Mouse (Mus musculus) liver, adult 2 months (tissue): Measurements from ENCODE around the gene Mpv17l. TPM values are rescaled to one million over a fixed set of nuclear protein-coding genes. Genes with fewer than 3 reads are reported as not detected.
A peak's percentile ranks its signal among the peaks of the same experiment; 100 is the strongest.

Source experiments
- DNase-seq: peaks from one replicate; pipeline ENCODE4 v3.0.0-alpha.2; 2011; ENCODE audit warnings: low read depth, low spot score; ENCODE audit errors: extremely low read depth
- H3K27ac ChIP-seq: fragments of 200-500 bp; replicated peaks from 2 replicates; pipeline ENCODE4 v1.5.1; 2012; ENCODE audit warnings: low read depth, mild to moderate bottlenecking, control low read depth, inconsistent platforms, low read length; ENCODE audit not compliant: insufficient read depth
- H3K27me3 ChIP-seq: fragments of 200-500 bp; 2 replicates; pipeline ENCODE4 v1.6.1; 2012; ENCODE audit warnings: mild to moderate bottlenecking, moderate library complexity, low read length, inconsistent platforms; ENCODE audit not compliant: control insufficient read depth, insufficient read depth
- H3K36me3 ChIP-seq: fragments of 200-500 bp; 2 replicates; pipeline ENCODE4 v1.6.1; 2012; ENCODE audit warnings: low read length, inconsistent platforms; ENCODE audit not compliant: control insufficient read depth, insufficient read depth
- H3K4me1 ChIP-seq: fragments of 200-500 bp; 2 replicates; pipeline ENCODE4 v1.6.1; 2011; ENCODE audit warnings: low read length; ENCODE audit not compliant: control insufficient read depth, insufficient read depth
- H3K4me3 ChIP-seq: fragments of 200-500 bp; 2 replicates; pipeline ENCODE4 v1.5.1; 2011; ENCODE audit warnings: low read depth, mild to moderate bottlenecking, control low read depth, low read length, moderate library complexity; ENCODE audit not compliant: insufficient read depth
- H3K79me2 ChIP-seq: fragments of 200-500 bp; 2 replicates; pipeline ENCODE4 v1.6.1; 2012; ENCODE audit warnings: inconsistent platforms, mild to moderate bottlenecking, low read length, moderate library complexity; ENCODE audit not compliant: control insufficient read depth, insufficient read depth
- H3K9ac ChIP-seq: fragments of 200-500 bp; 2 replicates; pipeline ENCODE4 v1.6.1; 2012; ENCODE audit warnings: low read depth, mild to moderate bottlenecking, control low read depth, inconsistent platforms, low read length
- CTCF ChIP-seq: fragments of 200-500 bp; IDR thresholded peaks from 2 replicates; pipeline ENCODE4 v1.5.1; 2011; ENCODE audit warnings: low read depth, low read length, control low read depth
- POLR2A ChIP-seq: fragments of 200-500 bp; IDR thresholded peaks from 2 replicates; pipeline ENCODE4 v1.6.1; 2011; ENCODE audit warnings: low read length, control low read depth; ENCODE audit not compliant: insufficient read depth; ENCODE audit errors: extremely low read depth
- WGBS: fragments of 180-500 bp; shearing (Covaris S2); methylation state at CpG from one replicate; pipeline ENCODE4 v1.1.7; 2018; 5-methylcytosine and 5-hydroxymethylcytosine counted together
- polyA plus RNA-seq: library from polyadenylated mRNA; depleted of rRNA; stranded (reverse); fragments of >200 nt; gene quantifications from 2 replicates; pipeline ENCODE4 v1.2.3, GENCODE M21; 2012
- total RNA-seq: library from RNA; depleted of rRNA; stranded (reverse); fragments of >200 nt; gene quantifications from 2 replicates; pipeline ENCODE4 v1.2.3, GENCODE M21; 2014

Mpv17l gene
- total and polyA plus RNA-seq, 2 experiments, result 29.8 to 35.9 TPM

DNA sequence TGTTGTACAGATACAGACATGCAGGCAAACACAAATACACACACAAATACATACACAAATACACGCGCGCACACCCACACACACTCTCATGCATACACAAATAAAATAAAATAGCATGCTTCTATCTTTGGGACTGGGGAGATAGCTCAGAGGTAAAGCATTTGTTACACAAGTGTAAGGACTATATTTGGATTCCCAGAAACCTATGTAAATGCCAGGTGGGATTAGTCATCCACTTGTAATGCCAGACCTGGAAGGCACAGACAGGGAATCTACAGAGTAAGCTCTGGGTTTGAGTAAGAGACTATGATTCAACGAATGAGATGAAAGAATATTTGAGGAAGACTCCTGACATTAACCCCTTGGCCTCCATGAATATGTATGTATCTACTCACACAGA lies 27.5 kb upstream of the Mpv17l start:
- Histone ChIP-seq H3K4me1 (no peaks in the 10 kb centered on the region), H3K27ac (no peak overlapping the region), H3K4me3 (no peak overlapping the region), H3K9ac (no peak overlapping the region), H3K27me3 (no peaks in the 10 kb centered on the region), H3K79me2 (no peaks in the 10 kb centered on the region), H3K36me3 (peaks cover 61% of the 10 kb centered on the region)
- 94% methylated on average over 4 of the region's 4 CpGs for WGBS
- no peak for DNase-seq
- TF ChIP-seq CTCF (no peak), POLR2A (no peak)

GRCm38 (mm10) chr16:13883094-13883774 lies 19.7 kb upstream of the Mpv17l start:
- Histone ChIP-seq H3K4me3 (no peak overlapping the region), H3K27me3 (no peaks in the 10 kb centered on the region), H3K27ac (no peak overlapping the region), H3K79me2 (peaks cover 3% of the 10 kb centered on the region; the same call in 1 of the 2 replicates), H3K36me3 (peaks cover 26% of the 10 kb centered on the region), H3K9ac (no peak overlapping the region), H3K4me1 (no peaks in the 10 kb centered on the region)
- 24% methylated on average over 3 of the region's 3 CpGs for WGBS
- no peak for TF ChIP-seq CTCF
- no peak for TF ChIP-seq POLR2A
- DNase-seq, result no peak

DNA sequence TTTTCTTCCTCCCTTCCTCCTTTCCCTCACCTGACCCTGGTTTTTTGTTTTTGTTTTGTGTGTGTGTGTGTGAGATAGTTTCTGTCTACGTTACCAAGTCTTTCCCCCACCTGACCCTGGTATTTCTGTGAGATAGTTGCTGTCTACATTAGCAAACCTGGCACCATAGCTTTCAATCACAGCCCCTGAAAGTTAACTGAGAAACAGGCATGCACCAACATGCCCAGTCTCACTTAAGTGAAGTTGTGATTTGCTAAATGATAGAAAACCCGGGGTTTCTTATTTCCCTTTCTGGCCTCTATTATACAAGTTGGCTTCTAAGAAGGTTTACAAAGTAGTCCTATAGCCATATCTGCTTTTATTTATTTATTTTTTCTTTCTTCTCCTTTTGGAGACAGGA lies 12.5 kb upstream of the Mpv17l start:
- Histone ChIP-seq H3K9ac (no peak overlapping the region), H3K79me2 (peaks cover 33% of the 10 kb centered on the region), H3K36me3 (peaks cover 3% of the 10 kb centered on the region; the same call in 1 of the 2 replicates), H3K4me1 (peaks cover 15% of the 10 kb centered on the region), H3K27ac (no peak overlapping the region), H3K27me3 (no peaks in the 10 kb centered on the region), H3K4me3 (no peak overlapping the region)
- no peak for DNase-seq
- TF ChIP-seq CTCF, result no peak
- TF ChIP-seq POLR2A, result no peak
- 98% methylated on average over 2 of the region's 2 CpGs for WGBS

DNA sequence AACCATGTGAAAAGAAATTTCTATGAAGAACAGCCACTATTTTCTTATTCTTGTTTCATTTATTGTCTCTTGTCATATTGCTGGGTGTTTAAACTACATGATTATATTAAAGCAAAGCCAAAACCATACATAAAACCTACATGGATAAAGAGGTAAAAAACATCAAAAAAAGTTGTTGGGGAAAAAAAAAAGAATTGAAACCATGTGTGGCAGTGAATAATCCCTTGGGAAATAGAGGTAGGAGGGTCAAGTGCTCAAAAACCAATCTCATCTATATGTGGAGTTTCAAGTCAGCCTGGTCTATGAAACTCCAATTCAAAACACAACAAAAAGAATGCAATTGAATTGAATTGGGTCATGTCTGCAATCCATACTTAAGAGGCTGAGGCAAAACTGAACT lies 10.1 kb upstream of the Mpv17l start:
- H3K4me1 ChIP-seq, result peaks cover 15% of the 10 kb centered on the region
- TF ChIP-seq CTCF, result no peak
- no peak for TF ChIP-seq POLR2A
- H3K27ac ChIP-seq, result no peak overlapping the region
- no peaks in the 10 kb centered on the region for H3K27me3 ChIP-seq
- DNase-seq, result no peak
- H3K9ac ChIP-seq, result no peak overlapping the region
- peaks cover 34% of the 10 kb centered on the region for H3K79me2 ChIP-seq
- H3K36me3 ChIP-seq, result no peaks in the 10 kb centered on the region
- no peak overlapping the region for H3K4me3 ChIP-seq

- Histone ChIP-seq H3K4me3 (no peak overlapping the region), H3K27ac (peak overlapping the region; percentile 2; the same call in 1 of the 2 replicates), H3K36me3 (no peaks in the 10 kb centered on the region), H3K4me1 (peaks cover 19% of the 10 kb centered on the region), H3K27me3 (no peaks in the 10 kb centered on the region), H3K9ac (no peak overlapping the region), H3K79me2 (peaks cover 38% of the 10 kb centered on the region)
- TF ChIP-seq POLR2A, result no peak
- no peak for TF ChIP-seq CTCF
- DNase-seq, result peak; percentile 68
- 29% methylated on average over 2 of the region's 2 CpGs for WGBS
Measured at GRCm38 (mm10) chr16:13894097-13894496, 8.9 kb upstream of the Mpv17l start.

GRCm38 (mm10) chr16:13895740-13896139 lies 7.2 kb upstream of the Mpv17l start:
- peaks cover 24% of the 10 kb centered on the region for H3K4me1 ChIP-seq
- H3K36me3 ChIP-seq, result no peaks in the 10 kb centered on the region
- H3K27ac ChIP-seq, result no peak overlapping the region
- H3K9ac ChIP-seq, result no peak overlapping the region
- H3K4me3 ChIP-seq, result no peak overlapping the region
- H3K27me3 ChIP-seq, result no peaks in the 10 kb centered on the region
- H3K79me2 ChIP-seq, result peaks cover 36% of the 10 kb centered on the region
- no peak for TF ChIP-seq CTCF
- TF ChIP-seq POLR2A, result no peak
- 89% methylated on average over 3 of the region's 3 CpGs for WGBS
- DNase-seq, result no peak
